Mouse (Mus musculus) cortical plate, adult 2 months (tissue): ENCODE measurements around the gene Npff.

ENCODE experiments used
- CTCF ChIP-seq: fragments of 200-500 bp; IDR thresholded peaks from 2 replicates; pipeline ENCODE4 v1.5.1; 2011; ENCODE audit warnings: mild to moderate bottlenecking, control low read depth, low read length; ENCODE audit not compliant: insufficient read depth; ENCODE audit errors: extremely low read depth
- POLR2A ChIP-seq: fragments of 200-500 bp; IDR thresholded peaks from 2 replicates; pipeline ENCODE4 v1.6.1; 2011; ENCODE audit warnings: mild to moderate bottlenecking, low read length, control low read depth; ENCODE audit not compliant: insufficient read depth; ENCODE audit errors: extremely low read depth

GRCm38 (mm10) chr15:102530566-102530965 lies 5.8 kb upstream of the Npff start:
- TF ChIP-seq POLR2A, result no peak
- TF ChIP-seq CTCF, result no peak
